Mouse (Mus musculus) CH12.LX (cell line): Measurements from ENCODE around the gene Psd. TPM values are rescaled to one million over a fixed set of nuclear protein-coding genes. Genes with fewer than 3 reads are reported as not detected.

Experiments used
- DNase-seq: peaks from one replicate; pipeline ENCODE4 v3.0.0-alpha.2; 2013; ENCODE audit errors: extremely low read depth
- H3K27ac ChIP-seq: 2 replicates; pipeline ENCODE4 v1.5.1; 2012; ENCODE audit warnings: low read depth, mild to moderate bottlenecking, control low read depth, moderate library complexity; ENCODE audit not compliant: insufficient read depth
- H3K27me3 ChIP-seq: replicated peaks from 2 replicates; pipeline ENCODE3; 2012; ENCODE audit warnings: inconsistent platforms
- H3K36me3 ChIP-seq, 2 experiments: replicated peaks in 1 of 2; 2 replicates each; pipeline versions ENCODE3 to v1.6.1; 2012; ENCODE audit warnings: inconsistent platforms in 1 of 2, low read length in 1 of 2, mild to moderate bottlenecking in 1 of 2, mixed read lengths in 1 of 2, moderate library complexity in 1 of 2; ENCODE audit not compliant: control insufficient read depth in 1 of 2, insufficient read depth in 1 of 2
- H3K4me1 ChIP-seq, 2 experiments: 2 replicates each; pipeline ENCODE4 v1.6.1; 2012; ENCODE audit warnings: inconsistent platforms in 1 of 2, moderate library complexity in 1 of 2; ENCODE audit not compliant: insufficient read depth in 2 of 2, control insufficient read depth in 1 of 2
- H3K4me2 ChIP-seq: 2 replicates; pipeline ENCODE4 v1.6.1; 2012; ENCODE audit warnings: low read depth, mild to moderate bottlenecking, control low read depth; ENCODE audit not compliant: poor library complexity, insufficient read depth, severe bottlenecking
- H3K4me3 ChIP-seq, 3 experiments: fragments of 150-350 bp in 1 of 3; sonication (generic) in 1 of 3; replicated peaks in 1 of 3; 2 replicates each; pipeline versions ENCODE3 to v1.5.1; 2011 to 2012; ENCODE audit warnings: low read depth in 2 of 3, low read length in 2 of 3, mild to moderate bottlenecking in 2 of 3, moderate library complexity in 2 of 3, control low read depth in 1 of 3, improper control_type of control experiment in 1 of 3, inconsistent platforms in 1 of 3, mixed read lengths in 1 of 3; ENCODE audit not compliant: poor library complexity in 1 of 3
- H3K79me2 ChIP-seq: replicated peaks from 2 replicates; pipeline ENCODE4 v1.6.1; 2012; ENCODE audit warnings: mild to moderate bottlenecking, moderate library complexity; ENCODE audit not compliant: control insufficient read depth, poor library complexity, insufficient read depth, severe bottlenecking; ENCODE audit errors: extremely low read depth
- H3K9ac ChIP-seq: 2 replicates; pipeline ENCODE4 v1.6.1; 2012; ENCODE audit warnings: low read depth, mild to moderate bottlenecking, control low read depth, moderate library complexity; ENCODE audit not compliant: insufficient read depth
- H3K9me3 ChIP-seq: replicated peaks from 2 replicates; pipeline ENCODE3; 2012; ENCODE audit warnings: low read length, inconsistent platforms, mixed read lengths
- BHLHE40 ChIP-seq: IDR thresholded peaks from 2 replicates; pipeline ENCODE4 v1.6.1; 2011; ENCODE audit warnings: mild to moderate bottlenecking, low read depth, low read length, improper control_type of control experiment
- CTCF ChIP-seq, 2 experiments: IDR thresholded peaks in 1 of 2; conservative IDR thresholded peaks in 1 of 2; 2 replicates each; pipeline ENCODE4 v1.5.1; 2011 to 2012; ENCODE audit warnings: low read depth in 2 of 2, low read length in 2 of 2, improper control_type of control experiment in 1 of 2, inconsistent platforms in 1 of 2, mild to moderate bottlenecking in 1 of 2, moderate library complexity in 1 of 2
- E2F4 ChIP-seq: IDR thresholded peaks from 2 replicates; pipeline ENCODE4 v1.6.1; 2011; ENCODE audit warnings: low read depth, low read length, improper control_type of control experiment; ENCODE audit not compliant: insufficient replicate concordance
- ELF1 ChIP-seq: IDR thresholded peaks from 2 replicates; pipeline ENCODE4 v1.6.1; 2014; ENCODE audit warnings: low read depth, mild to moderate bottlenecking, inconsistent platforms, low read length, improper control_type of control experiment
- ETS1 ChIP-seq: conservative IDR thresholded peaks from 2 replicates; pipeline ENCODE4 v1.6.1; 2012; ENCODE audit warnings: low read depth, mild to moderate bottlenecking, inconsistent platforms, low read length, improper control_type of control experiment, moderate library complexity
- IRF4 ChIP-seq: IDR thresholded peaks from 2 replicates; pipeline ENCODE4 v1.6.1; 2014; ENCODE audit warnings: low read depth, mild to moderate bottlenecking, inconsistent platforms, low read length, improper control_type of control experiment
- JUND ChIP-seq: conservative IDR thresholded peaks from 2 replicates; pipeline ENCODE4 v1.6.1; 2011; ENCODE audit warnings: low read depth, low read length, improper control_type of control experiment
- KAT2A ChIP-seq: IDR thresholded peaks from 2 replicates; pipeline ENCODE4 v1.6.1; 2012; ENCODE audit warnings: low read length, improper control_type of control experiment, inconsistent platforms; ENCODE audit not compliant: insufficient replicate concordance
- MAX ChIP-seq: IDR thresholded peaks from 2 replicates; pipeline ENCODE4 v1.6.1; 2011; ENCODE audit warnings: low read length, improper control_type of control experiment
- MXI1 ChIP-seq: IDR thresholded peaks from 2 replicates; pipeline ENCODE4 v1.6.1; 2011; ENCODE audit warnings: mild to moderate bottlenecking, low read depth, low read length, improper control_type of control experiment
- MYC ChIP-seq: IDR thresholded peaks from 2 replicates; pipeline ENCODE4 v1.6.1; 2011; ENCODE audit warnings: low read depth, mild to moderate bottlenecking, improper control_type of control experiment, low read length
- NELFE ChIP-seq: IDR thresholded peaks from 2 replicates; pipeline ENCODE4 v1.6.1; 2011; ENCODE audit warnings: low read depth, low read length, improper control_type of control experiment
- NRF1 ChIP-seq: IDR thresholded peaks from 2 replicates; pipeline ENCODE4 v1.6.1; 2014; ENCODE audit warnings: low read depth, mild to moderate bottlenecking, inconsistent platforms, low read length, improper control_type of control experiment, moderate library complexity
- PAX5 ChIP-seq: IDR thresholded peaks from 2 replicates; pipeline ENCODE4 v1.6.1; 2012; ENCODE audit warnings: low read length, inconsistent platforms, mixed read lengths
- POLR2A ChIP-seq: IDR thresholded peaks from 2 replicates; pipeline ENCODE4 v1.6.1; 2011; ENCODE audit warnings: low read depth, mild to moderate bottlenecking, improper control_type of control experiment, low read length
- POLR2AphosphoS2 ChIP-seq: IDR thresholded peaks from 2 replicates; pipeline ENCODE4 v1.6.1; 2011; ENCODE audit warnings: low read depth, low read length, improper control_type of control experiment
- SIN3A ChIP-seq: IDR thresholded peaks from 2 replicates; pipeline ENCODE4 v1.6.1; 2012; ENCODE audit warnings: low read length, improper control_type of control experiment, inconsistent platforms
- SMC3 ChIP-seq: IDR thresholded peaks from 2 replicates; pipeline ENCODE4 v1.6.1; 2011; ENCODE audit warnings: low read depth, low read length, improper control_type of control experiment
- TBP ChIP-seq: conservative IDR thresholded peaks from 2 replicates; pipeline ENCODE4 v1.6.1; 2011; ENCODE audit warnings: low read depth, low read length, improper control_type of control experiment
- UBTF ChIP-seq: IDR thresholded peaks from 2 replicates; pipeline ENCODE4 v1.6.1; 2012; ENCODE audit warnings: low read depth, mild to moderate bottlenecking, inconsistent platforms, low read length, improper control_type of control experiment, moderate library complexity
- ZC3H11A ChIP-seq: IDR thresholded peaks from 2 replicates; pipeline ENCODE4 v1.6.1; 2012; ENCODE audit warnings: low read depth, mild to moderate bottlenecking, inconsistent platforms, low read length, improper control_type of control experiment
- ZKSCAN1 ChIP-seq: IDR thresholded peaks from 2 replicates; pipeline ENCODE4 v1.6.1; 2012; ENCODE audit warnings: low read depth, inconsistent platforms, low read length, improper control_type of control experiment, borderline replicate concordance
- ZNF384 ChIP-seq: IDR thresholded peaks from 2 replicates; pipeline ENCODE4 v1.6.1; 2012; ENCODE audit warnings: low read depth, low read length, improper control_type of control experiment, inconsistent platforms
- dilution Hi-C: fragments of 300-500 bp; cut with MboI; formaldehyde crosslinking; loops from 2 replicates; pipeline ENCODE4 v1.14.3; 2020; ENCODE audit warnings: low sequenced_read_pairs; ENCODE audit not compliant: extremely low pct_unique_long_range_greater_than_20kb, extremely low pct_ligation_motif_present
- in situ Hi-C: fragments of 300-500 bp; cut with MboI; formaldehyde crosslinking; loops from 3 replicates; pipeline ENCODE4 v1.14.3; 2019; ENCODE audit warnings: low sequenced_read_pairs, low pct_ligation_motif_present, low pct_unique_long_range_greater_than_20kb, mixed read lengths
- polyA plus RNA-seq: library from polyadenylated mRNA; unstranded; fragments of >175 nt; gene quantifications from 2 replicates; pipeline ENCODE4 v1.2.1, GENCODE M21; 2012; ENCODE audit warnings: low read depth; ENCODE audit not compliant: insufficient read length
- total RNA-seq, 2 experiments: library from RNA; depleted of rRNA; stranded (reverse); fragments of 300-350 nt in 1 of 2; fragments of >200 nt in 1 of 2; gene quantifications; 2 replicates each; pipeline ENCODE4 v1.2.3; 2012 to 2014

Psd gene
- total and polyA plus RNA-seq, 3 experiments: 0.70 to 20.1 (median 2.2) TPM

DNA sequence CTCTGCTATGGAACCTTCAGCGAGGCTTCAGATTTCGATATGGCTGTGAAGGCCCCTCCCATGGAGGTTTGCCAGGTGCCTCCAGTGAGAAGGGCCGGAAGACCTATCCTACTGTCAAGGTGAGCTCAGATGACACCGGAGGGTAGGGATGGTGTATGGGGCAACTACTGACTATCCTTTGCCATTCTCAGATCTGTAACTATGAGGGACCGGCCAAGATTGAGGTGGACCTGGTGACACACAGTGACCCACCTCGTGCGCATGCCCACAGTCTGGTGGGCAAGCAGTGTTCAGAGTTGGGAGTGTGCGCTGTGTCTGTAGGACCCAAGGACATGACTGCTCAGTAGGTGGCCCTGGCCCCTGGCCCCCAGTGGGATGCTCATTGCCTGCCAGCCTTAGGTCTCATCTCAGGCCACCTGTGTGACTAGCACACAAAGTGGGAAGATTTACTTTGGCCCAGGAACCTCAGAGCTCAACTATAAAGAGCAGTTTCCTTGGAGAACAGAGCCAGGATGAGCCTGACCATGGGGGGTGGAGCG lies 20.1 kb downstream of the Psd start:
- H3K9ac ChIP-seq: peak overlapping the region; percentile 4; the same call in 1 of the 2 replicates
- no peak for DNase-seq
- in situ Hi-C loops: no loop called here
- no peaks in the 10 kb centered on the region for H3K27me3 ChIP-seq
- no peaks in the 10 kb centered on the region for H3K9me3 ChIP-seq
- TF ChIP-seq UBTF (no peak), IRF4 (no peak), ZC3H11A (no peak), CTCF (conservative IDR thresholded peaks at IDR 0.05 in 1 of 2, IDR thresholded peaks at IDR 0.05 in 1 of 2; ENCODE audit: low read depth in 2 of 2, low read length in 2 of 2) (no peak)
- TF ChIP-seq, all 38 proteins: peak for 0
- Histone ChIP-seq H3K4me3 (peak overlapping the region in 2 of 3 experiments; percentile 22 to 96), H3K4me1 (peaks cover 8 to 36% of the 10 kb centered on the region in 2 experiments), H3K27ac (no peak overlapping the region), H3K36me3 (peaks cover 52 to 59% of the 10 kb centered on the region in 2 experiments), H3K4me2 (peak overlapping the region; percentile 91; the same call in 1 of the 2 replicates), H3K79me2 (peaks cover 6% of the 10 kb centered on the region)
- dilution Hi-C loops: no loop called here

DNA sequence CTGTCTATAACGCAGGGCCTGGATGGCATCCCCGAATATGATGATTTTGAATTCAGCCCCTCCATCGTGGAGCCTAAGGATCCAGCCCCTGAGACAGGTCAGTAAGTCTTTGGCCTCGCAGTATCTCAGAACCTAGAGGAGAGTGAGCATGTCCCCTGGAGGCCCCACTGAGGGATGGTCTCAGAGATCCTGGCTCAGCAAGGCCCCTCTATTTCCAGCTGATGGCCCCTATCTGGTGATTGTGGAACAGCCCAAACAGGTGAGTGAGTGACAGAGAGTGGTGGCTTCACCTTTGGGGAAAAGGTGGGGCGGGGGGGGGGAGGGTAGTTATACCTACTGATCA lies 20.7 kb downstream of the Psd start:
- peak overlapping the region; percentile 91 for H3K4me2 ChIP-seq
- H3K4me3 ChIP-seq: peak overlapping the region; percentile 84 to 96 (median 95)
- TF ChIP-seq NRF1 (no peak), SMC3 (no peak), BHLHE40 (no peak)
- TF ChIP-seq, all 38 proteins: peak for 0
- dilution Hi-C loops (no loop called here), in situ Hi-C loops (no loop called here)
- Histone ChIP-seq H3K4me1 (peaks cover 8 to 37% of the 10 kb centered on the region in 2 experiments), H3K36me3 (peaks cover 46 to 53% of the 10 kb centered on the region in 2 experiments), H3K27ac (peak overlapping the region; percentile 60), H3K79me2 (peaks cover 6% of the 10 kb centered on the region), H3K9me3 (no peaks in the 10 kb centered on the region), H3K9ac (peak overlapping the region; percentile 85), H3K27me3 (no peaks in the 10 kb centered on the region)
- no peak for DNase-seq

DNA sequence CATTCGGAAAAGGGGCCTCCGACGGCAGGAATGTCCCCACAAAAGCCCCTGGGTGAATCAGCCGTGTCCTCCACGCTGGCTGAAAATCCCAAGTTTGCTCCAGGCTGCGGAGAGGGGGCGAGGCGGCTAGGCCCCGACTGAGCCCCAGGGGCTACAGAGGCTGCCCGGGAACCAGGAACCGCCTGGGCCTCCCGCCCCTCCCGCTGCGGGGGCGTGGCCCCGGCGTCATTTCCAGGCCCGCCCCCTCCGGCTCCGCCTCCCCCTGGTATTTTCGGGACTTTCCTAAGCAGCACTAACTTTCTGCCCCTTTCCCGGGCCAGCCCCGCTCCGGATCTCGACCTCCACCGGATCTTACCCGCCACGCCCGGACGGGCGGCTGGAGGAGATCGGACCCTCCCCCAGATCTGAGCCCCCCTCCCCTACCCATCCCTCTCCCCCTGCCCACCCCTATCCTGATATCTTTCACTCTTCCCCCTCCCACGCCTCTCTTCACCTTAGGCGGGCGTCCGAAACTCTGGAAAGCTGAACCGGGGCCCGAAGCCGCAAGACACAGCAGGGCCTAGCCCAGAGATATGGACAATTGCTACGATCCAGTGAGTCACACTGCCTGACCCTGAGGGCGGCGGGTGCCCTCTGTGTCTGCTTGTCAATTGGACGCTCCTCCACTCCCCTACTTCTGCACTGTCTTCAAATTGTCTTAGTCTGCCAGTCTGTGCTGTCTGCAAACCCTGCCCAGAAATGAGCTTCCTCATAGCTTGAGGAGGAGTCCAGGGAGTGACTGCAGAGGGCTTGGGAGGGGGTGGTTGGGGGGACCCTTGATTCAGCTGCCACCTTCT lies 21.3 kb downstream of the Psd start:
- dilution Hi-C loops: no loop called here
- Histone ChIP-seq H3K27ac (peak overlapping the region; percentile 95), H3K4me1 (peaks cover 8 to 37% of the 10 kb centered on the region in 2 experiments), H3K9ac (peak overlapping the region; percentile 85), H3K36me3 (peaks cover 40 to 47% of the 10 kb centered on the region in 2 experiments), H3K79me2 (peaks cover 6% of the 10 kb centered on the region), H3K27me3 (no peaks in the 10 kb centered on the region), H3K9me3 (no peaks in the 10 kb centered on the region), H3K4me3 (peak overlapping the region; percentile 84 to 96 (median 95)), H3K4me2 (peak overlapping the region; percentile 91)
- peak; percentile 88 for DNase-seq
- in situ Hi-C loops: no loop called here
- TF ChIP-seq MXI1 (no peak), JUND (no peak), POLR2AphosphoS2 (0 out of 2 replicates have a peak, but pooled peaks have one; percentile 50), ETS1 (peak; percentile 32; the same call in 1 of the 2 replicates), MYC (no peak), ZKSCAN1 (no peak), POLR2A (peak; percentile 83), BHLHE40 (no peak), SIN3A (peak; percentile 76; the same call in 1 of the 2 replicates), MAX (no peak), KAT2A (0 out of 2 replicates have a peak, but pooled peaks have one; percentile 48), NELFE (peak; percentile 76), ZNF384 (no peak), E2F4 (no peak), IRF4 (peak; percentile 18; the same call in 1 of the 2 replicates), PAX5 (no peak), ZC3H11A (no peak), TBP (0 out of 2 replicates have a peak, but pooled peaks have one; percentile 52), ELF1 (peak; percentile 90)
